Mouse (Mus musculus) adrenal gland, postnatal 25 days (tissue): Measurements from ENCODE around the gene Btnl1. TPM values are rescaled to one million over a fixed set of nuclear protein-coding genes. Genes with fewer than 3 reads are reported as not detected.
A peak's percentile ranks its signal among the peaks of the same experiment; 100 is the strongest.

Source experiments
- DNase-seq: peaks from one replicate; pipeline ENCODE4 v3.0.0; 2021; ENCODE audit warnings: mixed read lengths
- total RNA-seq: library from RNA; stranded (reverse); gene quantifications from 2 replicates; pipeline ENCODE4 v1.2.3, GENCODE M21; 2021

The Btnl1 gene
- total RNA-seq, 1 experiment from 2014 or later, result not detected

DNA sequence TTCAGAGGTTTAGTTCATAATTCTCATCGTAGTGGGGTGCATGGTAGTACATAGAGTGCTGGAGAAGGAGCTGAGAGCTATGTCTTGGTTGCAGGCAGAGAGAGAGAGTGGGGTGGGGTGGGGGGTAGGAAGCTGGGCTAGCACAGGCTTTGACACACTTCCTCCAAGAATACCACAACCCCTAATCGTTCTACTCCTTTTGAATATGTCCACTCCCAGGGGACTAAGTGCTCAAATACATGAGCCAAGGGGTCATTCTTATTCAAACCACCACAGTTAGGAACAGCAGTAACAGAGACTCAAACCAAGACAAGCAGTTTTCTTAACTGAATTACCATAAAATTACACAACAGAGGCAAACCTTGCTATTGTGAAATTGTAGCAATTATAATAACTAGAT, 9.7 kb downstream of the Btnl1 start:
- DNase-seq, result no peak

DNA sequence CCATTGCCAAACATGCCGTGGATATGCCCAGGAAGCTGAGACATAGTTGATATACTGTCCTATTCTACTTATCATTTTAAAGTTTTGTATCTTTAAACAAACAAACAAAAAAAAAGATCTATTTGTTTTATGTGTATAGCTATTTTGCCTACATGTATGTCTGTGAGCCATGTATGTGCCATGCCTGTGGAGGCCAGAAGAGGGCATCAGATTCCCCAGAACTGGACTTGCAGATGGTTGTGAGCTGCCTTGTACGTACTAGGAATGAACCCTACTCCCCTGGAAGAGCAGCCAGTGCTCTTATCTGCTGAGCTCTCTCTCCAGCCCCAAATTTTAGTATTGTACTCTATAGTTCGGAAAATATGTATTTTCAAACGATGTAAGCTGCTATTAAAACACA, 11.6 kb downstream of the Btnl1 start:
- DNase-seq, result peak; percentile 40

DNA sequence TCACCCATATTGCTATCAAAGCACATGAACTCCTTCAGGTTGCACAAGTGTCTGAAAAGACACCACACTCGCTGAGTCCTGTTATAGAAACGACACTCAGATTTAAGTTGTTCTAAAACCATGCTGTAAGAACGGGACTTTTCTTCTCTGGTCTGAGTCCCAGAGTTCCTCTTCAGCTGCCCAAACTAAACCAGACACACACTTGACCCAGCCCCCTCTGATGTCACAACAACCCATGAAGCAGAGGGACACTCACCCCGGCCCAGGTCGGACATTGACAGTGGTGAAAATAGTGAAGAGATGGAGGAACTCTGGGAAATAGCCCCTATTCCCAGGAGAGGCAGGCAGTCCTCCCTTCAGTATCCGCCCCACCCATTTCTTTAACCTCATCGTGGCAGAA, 14.6 kb downstream of the Btnl1 start:
- no peak for DNase-seq

DNA sequence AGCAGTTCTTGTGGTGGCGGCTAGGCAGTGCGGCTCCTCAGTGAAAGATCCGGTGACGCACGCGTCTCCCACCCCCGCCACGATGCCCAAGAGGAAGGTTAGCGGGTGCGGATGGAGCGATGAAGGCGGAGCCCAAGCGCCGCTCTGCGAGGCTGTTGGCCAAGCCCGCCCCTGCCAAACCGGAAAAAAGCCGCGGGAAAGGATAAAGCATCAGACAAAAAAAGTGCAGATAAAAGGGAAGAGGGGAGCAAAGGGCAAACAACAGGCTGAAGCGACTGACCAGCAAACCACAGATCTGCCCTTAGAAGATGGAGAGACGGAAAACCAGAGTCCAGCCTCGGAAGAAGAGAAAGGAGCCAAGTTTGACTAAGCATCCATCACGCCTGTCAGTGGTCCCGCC, 15.4 kb downstream of the Btnl1 start:
- peak; percentile 35 for DNase-seq

DNA sequence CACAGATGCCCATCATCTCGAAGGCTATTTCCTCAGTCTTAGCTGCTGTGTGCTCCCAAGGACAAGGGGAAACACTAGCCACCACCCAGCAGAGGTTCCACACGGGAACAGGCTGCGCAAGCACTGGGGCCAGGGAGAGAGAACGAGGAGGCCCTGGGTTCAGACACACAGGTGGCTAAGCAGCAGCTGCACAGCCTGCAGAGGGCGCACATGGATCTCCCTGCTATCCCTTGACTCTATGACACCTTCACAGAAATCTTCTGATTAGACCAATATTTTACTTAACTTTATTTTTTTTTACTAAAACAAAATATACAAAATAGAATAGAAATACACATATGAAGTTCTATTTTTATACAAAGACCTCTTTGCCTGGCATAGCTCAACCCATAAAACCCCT, 20.4 kb downstream of the Btnl1 start:
- peak; percentile 15 for DNase-seq

DNA sequence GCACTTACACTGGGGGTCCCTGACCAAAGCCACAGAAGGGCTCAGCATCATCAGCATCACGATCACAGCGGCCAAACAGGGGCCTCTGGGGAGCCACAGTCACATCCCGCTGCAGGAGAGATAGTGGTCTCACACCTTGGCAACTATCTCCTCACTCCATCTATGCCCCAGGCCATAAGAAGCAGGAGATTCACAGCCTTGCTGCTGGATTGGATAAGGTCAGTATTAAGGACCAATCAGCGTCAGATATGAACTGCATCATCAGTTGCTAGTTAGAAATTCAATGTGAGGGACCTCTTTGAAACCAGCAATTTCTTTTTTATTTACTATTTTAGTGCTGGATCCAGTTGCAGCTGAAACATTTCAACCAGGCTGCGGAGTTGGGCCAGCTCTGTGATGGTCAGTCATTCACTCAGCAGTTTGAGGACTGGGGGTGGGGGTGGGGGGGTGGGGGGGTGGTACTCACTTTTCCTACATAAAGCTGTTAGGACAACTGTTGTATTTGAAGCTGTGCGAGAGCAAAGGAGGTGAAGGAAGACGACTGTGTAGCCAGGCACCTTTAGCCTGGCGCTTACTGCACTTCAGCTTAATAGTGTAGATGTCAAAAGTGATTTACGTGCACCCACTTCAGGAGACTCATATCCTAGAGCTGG, 21.3 kb downstream of the Btnl1 start:
- no peak for DNase-seq

DNA sequence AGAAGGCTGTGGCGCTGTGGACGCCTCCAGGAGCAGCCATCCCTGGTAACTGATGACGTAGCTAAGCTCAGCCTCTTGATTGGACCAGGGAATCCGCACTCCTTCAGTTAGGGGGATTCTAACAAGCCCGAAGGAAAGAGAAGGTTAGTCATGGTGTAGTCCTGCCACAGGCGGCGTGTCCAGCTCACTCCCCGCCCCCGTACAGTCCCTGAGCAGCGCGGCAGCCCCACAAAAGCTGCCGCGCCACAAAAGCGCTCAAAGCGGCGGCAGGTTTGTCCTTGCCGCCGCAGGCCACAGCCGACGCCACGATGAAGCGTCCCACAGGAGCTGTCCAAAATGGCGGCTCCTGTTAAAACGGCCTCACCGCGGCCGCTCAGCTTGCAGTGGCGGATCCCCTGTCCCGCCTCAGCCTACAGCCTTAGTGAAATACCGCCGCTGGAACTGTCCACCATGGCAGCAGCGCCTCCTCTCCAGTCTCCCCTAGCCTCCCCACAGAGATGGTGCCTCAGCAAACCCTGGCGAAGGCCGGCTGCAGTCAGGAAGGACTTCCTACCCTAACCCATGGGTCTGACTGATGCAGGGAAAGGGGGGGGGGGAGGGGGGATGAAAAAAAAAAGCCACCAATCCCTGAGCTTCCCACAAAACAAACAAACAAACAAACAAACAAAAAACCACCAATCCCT, 21.9 kb downstream of the Btnl1 start, which contains the start of gene BC051142:
Gene BC051142 (plus strand): TSS at position 110 of the 683 bp plus-strand sequence.
- DNase-seq, result peak; percentile 77

DNA sequence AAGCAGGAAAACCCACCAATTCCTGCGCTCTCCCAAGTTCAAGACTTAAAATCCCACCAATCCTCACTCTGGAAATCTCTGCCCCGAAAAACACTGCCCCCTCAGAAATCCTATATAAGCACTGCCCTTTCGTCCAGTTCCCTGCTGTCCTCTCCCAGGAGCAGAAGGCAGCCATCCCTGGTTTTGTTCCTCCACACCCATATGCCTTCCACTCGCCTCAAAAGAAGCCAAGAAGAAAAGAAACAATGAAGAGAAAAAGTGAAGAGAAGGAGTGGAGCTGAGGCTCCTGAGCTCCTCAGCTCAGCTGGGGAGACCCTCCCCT, 22.4 kb downstream of the Btnl1 start:
- no peak for DNase-seq

DNA sequence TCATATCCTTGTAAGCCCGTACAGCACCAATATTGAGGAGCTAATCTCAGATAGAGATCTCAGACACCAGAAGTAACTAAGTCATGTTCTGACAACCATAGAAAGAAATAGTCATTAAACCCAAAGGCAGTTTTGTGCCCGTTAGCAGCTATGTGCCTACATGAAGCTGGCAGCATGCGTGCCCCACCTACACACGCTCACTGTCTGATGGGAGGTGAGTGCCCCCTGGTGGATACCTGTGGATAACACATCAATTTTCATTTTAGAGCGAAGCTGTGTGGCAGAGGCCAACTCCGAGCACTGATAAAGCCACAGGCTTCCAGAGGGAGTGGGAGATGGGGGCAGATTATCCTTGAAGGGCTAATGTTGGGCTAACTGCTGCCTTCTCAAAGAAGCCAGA, 34.2 kb downstream of the Btnl1 start:
- peak; percentile 65 for DNase-seq

DNA sequence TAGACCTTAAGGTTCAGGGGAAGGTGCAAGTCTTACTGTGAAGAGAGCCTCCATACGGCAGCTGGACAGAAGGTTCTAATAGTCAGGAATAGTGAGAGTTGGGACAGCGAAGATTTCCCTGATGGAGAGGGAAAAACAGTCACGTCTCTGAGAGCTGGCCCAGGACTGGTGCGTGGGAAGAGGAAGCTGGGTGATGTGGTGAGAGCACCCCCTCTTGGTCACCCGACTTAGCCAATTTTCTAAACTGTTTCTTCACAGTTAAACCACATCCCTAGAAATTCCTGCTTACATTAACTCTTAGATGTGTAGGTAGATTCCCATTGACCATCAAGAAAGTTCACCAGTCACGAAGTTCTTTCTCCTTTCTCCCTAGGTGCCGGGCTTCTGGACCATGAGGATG, 43.1 kb downstream of the Btnl1 start:
- no peak for DNase-seq

DNA sequence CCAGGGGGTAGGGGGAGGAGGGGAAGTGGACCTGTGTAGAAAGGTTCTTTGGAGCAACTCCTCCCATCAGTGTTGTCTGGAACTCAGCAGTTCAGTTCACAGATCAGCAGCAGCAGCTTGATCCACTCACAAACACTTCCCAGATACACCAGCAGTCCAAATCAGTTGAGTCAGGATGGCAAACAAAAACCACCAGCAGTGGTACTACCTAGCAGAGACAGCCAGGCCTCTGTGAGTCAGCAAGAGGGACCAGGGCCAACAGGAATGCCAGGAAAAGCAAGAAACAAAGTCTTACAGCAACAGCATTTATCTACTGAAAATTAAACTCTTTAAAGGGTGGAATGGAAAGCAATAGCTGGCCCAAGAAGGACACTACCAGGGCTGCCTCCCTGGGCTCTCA, 50.7 kb downstream of the Btnl1 start:
- DNase-seq, result peak; percentile 26

Other genes with a start within 250 kb of the Btnl1 start
- gene H2-DMb2, start 233.8 kb upstream of the Btnl1 start, total RNA-seq, result 1.7 TPM in 1 of 2 replicates, not detected in the other
- 2.4 and 3.0 TPM in 2 replicates for gene H2-DMb1, start 224.1 kb upstream of the Btnl1 start, total RNA-seq
- 14.4 and 20.9 TPM in 2 replicates for gene Tap1, start 189.6 kb upstream of the Btnl1 start, total RNA-seq
- gene Psmb9, start 189.4 kb upstream of the Btnl1 start, total RNA-seq, result 7.0 and 14.5 TPM in 2 replicates
- 11.7 and 23.5 TPM in 2 replicates for gene Psmb8, start 179.4 kb upstream of the Btnl1 start, total RNA-seq
- gene Tap2, start 173.6 kb upstream of the Btnl1 start, total RNA-seq, result 43.1 and 56.6 TPM in 2 replicates
- gene H2-Ob, start 138.2 kb upstream of the Btnl1 start, total RNA-seq, result 0.43 TPM in 1 of 2 replicates, not detected in the other
- gene H2-Ab1, start 119.4 kb upstream of the Btnl1 start, total RNA-seq, result 15.5 and 17.0 TPM in 2 replicates
- gene H2-Aa, start 89.3 kb upstream of the Btnl1 start, total RNA-seq, result 14.2 and 19.2 TPM in 2 replicates
- gene H2-Eb1, start 71.3 kb upstream of the Btnl1 start, total RNA-seq, result 14.0 and 18.1 TPM in 2 replicates
- gene H2-Eb2, start 51.5 kb upstream of the Btnl1 start, total RNA-seq, result not detected in 2 replicates
- gene Btnl2, start 22.3 kb upstream of the Btnl1 start, total RNA-seq, result 0.43 TPM in 1 of 2 replicates, not detected in the other
- 1.7 and 3.4 TPM in 2 replicates for gene BC051142, start 21.7 kb downstream of the Btnl1 start, total RNA-seq
- gene Btnl4, start 100.2 kb downstream of the Btnl1 start, total RNA-seq, result not detected in 2 replicates
- not detected in 2 replicates for gene Btnl6, start 140.2 kb downstream of the Btnl1 start, total RNA-seq
- gene Notch4, start 187.1 kb downstream of the Btnl1 start, total RNA-seq, result 27.8 and 29.5 TPM in 2 replicates
- gene Gpsm3, start 212.7 kb downstream of the Btnl1 start, total RNA-seq, result 4.6 and 4.9 TPM in 2 replicates
- gene Pbx2, start 214.1 kb downstream of the Btnl1 start, total RNA-seq, result 36.4 and 51.6 TPM in 2 replicates
- 0.57 and 1.5 TPM in 2 replicates for gene Ager, start 220.7 kb downstream of the Btnl1 start, total RNA-seq
- gene Rnf5, start 226.6 kb downstream of the Btnl1 start, total RNA-seq, result 79.3 and 91.3 TPM in 2 replicates
- 105 and 122 TPM in 2 replicates for gene Agpat1, start 227.1 kb downstream of the Btnl1 start, total RNA-seq
- gene Egfl8, start 238.8 kb downstream of the Btnl1 start, total RNA-seq, result 3.0 and 3.8 TPM in 2 replicates